Mouse (Mus musculus): ENCODE measurements around the gene Scn8a. TPM values are rescaled to one million over a fixed set of nuclear protein-coding genes. Genes with fewer than 3 reads are reported as not detected.

Gene Scn8a
- polyA plus RNA-seq (2014; fragmentation: Illumina TruSeq; extraction: RNeasy Lipid Tissue Mini Kit (QIAGEN cat#74804)): 2.0 TPM

GRCm38 (mm10) chr15:100869558-100869957 is at the start of gene Scn8a:
Gene Scn8a, plus strand, starts transcription at chr15:100869858.

DNA sequence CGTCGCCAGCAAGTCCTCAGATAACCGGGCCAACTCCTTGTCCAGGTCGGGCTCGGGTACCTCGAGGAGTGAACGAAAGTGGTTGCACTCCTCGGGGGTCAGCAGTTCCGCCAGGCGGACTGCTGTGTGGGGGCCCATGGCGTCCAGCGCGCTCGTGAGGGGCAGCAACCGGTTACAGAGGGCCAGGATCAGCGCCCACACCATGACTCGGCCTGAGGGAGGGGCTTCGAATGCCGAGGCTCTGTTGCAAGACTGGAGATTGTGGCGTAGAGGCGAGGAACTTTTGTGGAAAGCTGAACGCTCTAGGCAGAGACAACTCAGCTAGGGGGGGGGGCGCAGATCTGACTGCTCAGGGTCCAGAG is 177.5 kb downstream of the Scn8a start, which contains the start of gene Gm47841:
Gene Gm47841 (minus strand): TSS at position 204 of the 362 bp plus-strand sequence.

GRCm38 (mm10) chr15:101077813-101078730 is 208.4 kb downstream of the Scn8a start, which contains the start of gene Fignl2:
Gene Fignl2, minus strand, starts transcription at chr15:101078567.

Other genes starting within 250 kb of the Scn8a start
- not detected for gene Smagp, start 232.9 kb upstream of the Scn8a start, polyA plus RNA-seq (2014; fragmentation: Illumina TruSeq; extraction: RNeasy Lipid Tissue Mini Kit (QIAGEN cat#74804))
- gene Bin2, start 200.3 kb upstream of the Scn8a start, polyA plus RNA-seq (2014; fragmentation: Illumina TruSeq; extraction: RNeasy Lipid Tissue Mini Kit (QIAGEN cat#74804)): 1.1 TPM
- 1.0 TPM for gene Cela1, start 181.9 kb upstream of the Scn8a start, polyA plus RNA-seq (2014; fragmentation: Illumina TruSeq; extraction: RNeasy Lipid Tissue Mini Kit (QIAGEN cat#74804))
- gene Galnt6, start 140.5 kb upstream of the Scn8a start, polyA plus RNA-seq (2014; fragmentation: Illumina TruSeq; extraction: RNeasy Lipid Tissue Mini Kit (QIAGEN cat#74804)): 0.88 TPM
- gene Slc4a8, start 108.1 kb upstream of the Scn8a start, polyA plus RNA-seq (2014; fragmentation: Illumina TruSeq; extraction: RNeasy Lipid Tissue Mini Kit (QIAGEN cat#74804)): 10.7 TPM
- gene Gm47841, start 177.5 kb downstream of the Scn8a start, polyA plus RNA-seq (2014; fragmentation: Illumina TruSeq; extraction: RNeasy Lipid Tissue Mini Kit (QIAGEN cat#74804)): not detected
- gene Fignl2, start 208.7 kb downstream of the Scn8a start, polyA plus RNA-seq (2014; fragmentation: Illumina TruSeq; extraction: RNeasy Lipid Tissue Mini Kit (QIAGEN cat#74804)): 1.1 TPM
- gene Ankrd33, start 245.9 kb downstream of the Scn8a start, polyA plus RNA-seq (2014; fragmentation: Illumina TruSeq; extraction: RNeasy Lipid Tissue Mini Kit (QIAGEN cat#74804)): not detected

All from ovary, adult 10 weeks (tissue).